Mouse (Mus musculus): ENCODE measurements around the gene Map2k5. TPM values are rescaled to one million over a fixed set of nuclear protein-coding genes. Genes with fewer than 3 reads are reported as not detected.

The Map2k5 gene
- polyA plus RNA-seq, 1 experiment from 2014 or later = 22.8 TPM

DNA sequence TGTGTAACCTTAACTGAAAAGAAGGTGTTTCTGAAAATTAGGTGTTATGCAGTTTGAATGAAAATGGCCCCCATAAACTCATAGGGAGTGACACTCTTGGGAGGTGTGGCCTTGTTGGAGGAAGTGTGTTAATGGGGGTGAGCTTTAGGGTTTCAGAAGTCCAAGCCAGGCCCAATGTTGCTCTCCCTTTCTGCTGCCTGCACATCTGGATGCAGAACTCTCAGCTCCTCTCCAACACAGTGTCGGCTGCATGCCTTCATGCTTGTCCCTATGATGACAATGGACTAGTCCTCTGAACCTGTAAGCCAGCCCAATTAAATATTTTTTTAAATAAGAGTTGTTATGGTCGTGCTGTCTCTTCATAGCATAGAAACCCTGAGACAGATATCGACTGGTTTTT lies 2.6 kb upstream of the Map2k5 start:
- Histone ChIP-seq H3K4me1 (ENCODE audit: control insufficient read depth, insufficient read depth, low read length) (peaks cover 12% of the 10 kb centered on the region), H3K36me3 (ENCODE audit: control insufficient read depth, insufficient read depth, low read length) (no peaks in the 10 kb centered on the region), H3K9ac (ENCODE audit: low read depth, low read length) (no peak overlapping the region), H3K4me3 (ENCODE audit: low read length) (no peak overlapping the region), H3K27me3 (replicated peaks; ENCODE audit: control insufficient read depth, insufficient read depth, low read length) (no peaks in the 10 kb centered on the region), H3K27ac (ENCODE audit: low read length) (no peak overlapping the region), H3K9me3 (ENCODE audit: control insufficient read depth, low read length) (no peaks in the 10 kb centered on the region), H3K4me2 (ENCODE audit: low read depth, low read length) (no peak overlapping the region)
- ATAC-seq = no peak
- 80% methylated on average over 3 of the region's 3 CpGs for WGBS

DNA sequence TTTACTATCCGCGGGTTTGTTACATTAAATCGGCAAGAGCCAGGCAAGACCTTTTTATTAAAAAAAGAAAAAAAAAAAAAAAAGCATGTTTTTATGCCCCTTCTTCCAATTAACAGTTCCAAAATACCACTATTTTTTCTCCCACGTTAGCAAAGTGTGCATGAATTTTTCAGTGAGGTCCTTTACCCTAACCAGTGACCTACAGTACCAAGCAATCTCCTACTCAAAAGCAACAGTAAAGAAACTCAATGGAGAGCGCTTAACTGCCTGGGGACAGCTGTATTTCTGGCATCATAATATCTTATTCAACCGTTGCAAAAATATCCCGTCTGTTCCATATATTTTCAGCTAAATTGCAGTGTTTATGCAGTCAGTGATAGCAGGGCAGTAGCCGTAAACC lies 472 bp upstream of the Map2k5 start:
- H3K27me3 ChIP-seq (replicated peaks; ENCODE audit: control insufficient read depth, insufficient read depth, low read length) = no peaks in the 10 kb centered on the region

DNA sequence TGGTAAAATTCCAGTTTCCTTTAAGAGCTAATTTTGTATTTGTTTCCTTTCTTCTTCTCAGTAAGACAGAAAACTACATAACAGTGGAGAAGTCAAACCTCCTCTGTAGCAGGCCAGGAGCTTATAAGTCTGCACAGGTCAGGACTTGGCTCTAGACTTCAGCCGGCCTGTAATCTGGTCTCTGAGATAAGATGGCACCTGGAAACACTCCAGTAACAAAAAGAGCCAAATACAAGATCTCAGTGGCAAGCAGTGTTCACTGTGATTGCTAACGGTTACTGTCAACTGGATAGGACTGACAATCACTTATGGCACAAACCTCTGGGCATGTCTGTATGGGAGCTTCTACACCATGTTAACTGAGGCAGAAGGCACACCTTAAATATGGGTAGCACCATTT lies 4.4 kb downstream of the Map2k5 start:
- H3K27ac ChIP-seq (ENCODE audit: low read length) = no peak overlapping the region
- 67% methylated on average over 2 of the region's 2 CpGs for WGBS
- H3K9ac ChIP-seq (ENCODE audit: low read depth, low read length) = no peak overlapping the region
- ATAC-seq = no peak
- no peak overlapping the region for H3K4me2 ChIP-seq (ENCODE audit: low read depth, low read length)
- no peaks in the 10 kb centered on the region for H3K36me3 ChIP-seq (ENCODE audit: control insufficient read depth, insufficient read depth, low read length)
- no peaks in the 10 kb centered on the region for H3K27me3 ChIP-seq (replicated peaks; ENCODE audit: control insufficient read depth, insufficient read depth, low read length)
- H3K4me1 ChIP-seq (ENCODE audit: control insufficient read depth, insufficient read depth, low read length) = peaks cover 18% of the 10 kb centered on the region
- H3K9me3 ChIP-seq (ENCODE audit: control insufficient read depth, low read length) = no peaks in the 10 kb centered on the region
- H3K4me3 ChIP-seq (ENCODE audit: low read length) = no peak overlapping the region

More for the DNA sequence above, 472 bp upstream of the Map2k5 start:
- no peak for ATAC-seq
- Histone ChIP-seq H3K4me3 (ENCODE audit: low read length) (peak overlapping the region; percentile 83), H3K9me3 (ENCODE audit: control insufficient read depth, low read length) (no peaks in the 10 kb centered on the region), H3K9ac (ENCODE audit: low read depth, low read length) (peak overlapping the region; percentile 96), H3K4me2 (ENCODE audit: low read depth, low read length) (peak overlapping the region; percentile 64), H3K4me1 (ENCODE audit: control insufficient read depth, insufficient read depth, low read length) (peaks cover 19% of the 10 kb centered on the region), H3K27ac (ENCODE audit: low read length) (peak overlapping the region; percentile 89; the same call in 1 of the 2 replicates), H3K36me3 (ENCODE audit: control insufficient read depth, insufficient read depth, low read length) (no peaks in the 10 kb centered on the region)
- 16% methylated on average over 8 of the region's 8 CpGs for WGBS

DNA sequence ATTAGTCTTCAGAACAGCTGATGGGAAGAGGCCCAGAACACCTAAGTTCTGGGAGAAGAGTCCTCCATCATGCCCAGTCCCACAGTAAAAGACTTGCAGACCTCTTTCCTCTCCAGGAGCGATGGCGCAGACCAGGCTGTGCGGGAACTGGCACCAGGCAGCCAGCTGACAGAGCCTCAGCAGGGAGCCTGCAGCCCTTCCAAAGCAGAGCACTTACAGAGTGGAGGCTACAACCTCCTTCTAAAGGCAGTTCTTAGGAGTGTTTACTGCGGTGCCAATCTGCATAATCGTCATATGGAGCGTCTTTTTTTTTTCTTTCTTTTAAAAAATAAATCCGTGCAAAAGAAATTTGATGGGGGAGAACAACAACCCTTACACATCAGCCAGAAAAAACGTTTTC lies 5.2 kb downstream of the Map2k5 start:
- no peak for ATAC-seq
- H3K4me2 ChIP-seq (ENCODE audit: low read depth, low read length) = no peak overlapping the region
- no peak overlapping the region for H3K4me3 ChIP-seq (ENCODE audit: low read length)
- no peaks in the 10 kb centered on the region for H3K36me3 ChIP-seq (ENCODE audit: control insufficient read depth, insufficient read depth, low read length)
- H3K27ac ChIP-seq (ENCODE audit: low read length) = no peak overlapping the region
- 80% methylated on average over 8 of the region's 8 CpGs for WGBS
- H3K4me1 ChIP-seq (ENCODE audit: control insufficient read depth, insufficient read depth, low read length) = peaks cover 16% of the 10 kb centered on the region
- H3K9me3 ChIP-seq (ENCODE audit: control insufficient read depth, low read length) = no peaks in the 10 kb centered on the region
- no peak overlapping the region for H3K9ac ChIP-seq (ENCODE audit: low read depth, low read length)
- H3K27me3 ChIP-seq (replicated peaks; ENCODE audit: control insufficient read depth, insufficient read depth, low read length) = no peaks in the 10 kb centered on the region

DNA sequence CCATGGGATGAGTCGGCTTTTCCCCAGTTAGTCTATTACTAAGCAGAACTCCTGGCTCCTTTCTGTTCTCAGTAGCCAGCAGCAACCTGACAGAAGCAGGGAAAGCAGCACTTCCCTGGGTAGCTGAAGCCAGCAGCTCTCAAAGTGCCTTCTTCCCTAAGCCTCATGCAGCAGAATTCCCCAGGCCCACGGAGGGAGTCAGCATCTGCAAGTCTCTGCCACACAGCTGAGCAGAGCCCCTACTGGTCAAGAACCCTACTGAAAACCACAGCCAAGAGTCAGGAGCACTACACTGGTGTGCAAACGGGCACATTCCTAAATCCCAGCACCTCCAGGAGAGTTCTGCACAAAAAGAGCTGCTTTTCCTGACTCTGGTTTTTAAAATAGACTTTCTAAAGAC lies 17.3 kb downstream of the Map2k5 start:
- H3K27ac ChIP-seq (ENCODE audit: low read length) = no peak overlapping the region
- ATAC-seq = no peak
- H3K4me3 ChIP-seq (ENCODE audit: low read length) = no peak overlapping the region
- H3K36me3 ChIP-seq (ENCODE audit: control insufficient read depth, insufficient read depth, low read length) = 0 out of 2 replicates have a peak, but pooled peaks cover 4% of the 10 kb centered on the region
- H3K4me1 ChIP-seq (ENCODE audit: control insufficient read depth, insufficient read depth, low read length) = no peaks in the 10 kb centered on the region
- no peaks in the 10 kb centered on the region for H3K27me3 ChIP-seq (replicated peaks; ENCODE audit: control insufficient read depth, insufficient read depth, low read length)
- no peaks in the 10 kb centered on the region; the same call in 1 of the 2 replicates for H3K9me3 ChIP-seq (ENCODE audit: control insufficient read depth, low read length)
- H3K9ac ChIP-seq (ENCODE audit: low read depth, low read length) = no peak overlapping the region
- H3K4me2 ChIP-seq (ENCODE audit: low read depth, low read length) = no peak overlapping the region
- WGBS = 51% methylated on average over 3 of the region's 3 CpGs

DNA sequence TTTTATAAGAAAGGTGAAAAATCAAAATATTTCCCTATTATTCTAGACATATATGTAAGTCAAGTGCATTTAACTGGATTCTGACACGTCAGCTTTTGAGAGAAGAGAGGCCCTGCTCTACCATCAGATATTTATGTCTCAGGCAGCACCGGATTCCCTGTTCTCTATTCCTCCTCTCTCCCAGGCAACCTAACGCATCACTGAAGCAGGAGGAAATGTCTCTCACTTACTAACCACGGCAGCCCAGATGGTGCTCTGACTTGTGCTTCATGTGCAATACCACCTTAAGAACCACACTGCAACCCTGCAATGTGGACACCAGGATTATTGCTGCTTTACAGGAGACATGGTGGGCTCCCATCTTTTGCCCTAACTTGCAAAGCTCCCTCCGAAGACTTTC lies 18.7 kb downstream of the Map2k5 start:
- no peak overlapping the region for H3K9ac ChIP-seq (ENCODE audit: low read depth, low read length)
- peaks cover 1% of the 10 kb centered on the region; the same call in 1 of the 2 replicates for H3K4me1 ChIP-seq (ENCODE audit: control insufficient read depth, insufficient read depth, low read length)
- no peaks in the 10 kb centered on the region for H3K9me3 ChIP-seq (ENCODE audit: control insufficient read depth, low read length)
- H3K4me2 ChIP-seq (ENCODE audit: low read depth, low read length) = no peak overlapping the region
- H3K27ac ChIP-seq (ENCODE audit: low read length) = no peak overlapping the region
- ATAC-seq = no peak
- H3K4me3 ChIP-seq (ENCODE audit: low read length) = no peak overlapping the region
- WGBS = 86% methylated on average over 5 of the region's 5 CpGs
- H3K27me3 ChIP-seq (replicated peaks; ENCODE audit: control insufficient read depth, insufficient read depth, low read length) = no peaks in the 10 kb centered on the region
- H3K36me3 ChIP-seq (ENCODE audit: control insufficient read depth, insufficient read depth, low read length) = no peaks in the 10 kb centered on the region

DNA sequence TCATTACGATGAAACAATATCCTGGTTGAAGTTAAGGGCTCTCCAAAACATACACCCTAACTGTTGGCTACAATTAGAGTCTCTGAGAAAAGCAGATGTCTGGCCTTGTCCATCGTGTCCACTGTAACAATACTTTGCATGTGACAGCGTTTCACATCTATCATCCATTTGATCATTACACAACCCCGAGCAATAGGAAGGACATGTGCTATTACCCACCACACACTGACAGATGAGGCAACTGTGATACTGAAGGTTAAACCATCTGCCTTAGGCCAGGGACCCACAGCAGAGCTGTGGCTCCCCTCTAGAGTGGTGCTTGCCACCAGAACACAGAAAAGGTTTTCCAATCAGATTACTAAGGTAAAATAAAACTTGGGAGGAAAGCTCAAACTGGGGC lies 21.0 kb downstream of the Map2k5 start:
- Histone ChIP-seq H3K27ac (ENCODE audit: low read length) (no peak overlapping the region), H3K4me1 (ENCODE audit: control insufficient read depth, insufficient read depth, low read length) (peaks cover 2% of the 10 kb centered on the region; the same call in 1 of the 2 replicates), H3K4me3 (ENCODE audit: low read length) (no peak overlapping the region), H3K4me2 (ENCODE audit: low read depth, low read length) (no peak overlapping the region), H3K27me3 (replicated peaks; ENCODE audit: control insufficient read depth, insufficient read depth, low read length) (no peaks in the 10 kb centered on the region), H3K9ac (ENCODE audit: low read depth, low read length) (no peak overlapping the region), H3K9me3 (ENCODE audit: control insufficient read depth, low read length) (no peaks in the 10 kb centered on the region), H3K36me3 (ENCODE audit: control insufficient read depth, insufficient read depth, low read length) (no peaks in the 10 kb centered on the region)
- WGBS = 78% methylated on average over 4 of the region's 4 CpGs
- no peak for ATAC-seq

DNA sequence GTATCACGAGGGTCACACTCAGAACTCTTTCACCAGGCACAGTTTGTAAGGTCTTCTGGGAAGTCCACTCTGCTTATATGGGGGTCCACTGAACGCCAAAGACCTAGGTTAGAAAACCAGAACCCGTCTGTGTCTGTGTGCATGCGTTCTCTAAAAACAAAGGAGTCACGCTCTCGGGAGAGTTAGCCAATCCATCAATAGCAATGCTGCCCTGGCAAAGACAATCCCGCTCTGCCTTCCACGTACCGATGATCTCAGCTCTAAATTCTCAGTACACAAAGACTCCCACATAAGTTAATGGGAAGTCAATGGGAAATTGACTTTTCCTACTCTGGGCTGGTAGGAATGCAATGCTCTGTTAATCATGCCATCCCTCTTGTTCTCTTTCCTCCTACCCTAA lies 21.4 kb downstream of the Map2k5 start:
- Histone ChIP-seq H3K27me3 (replicated peaks; ENCODE audit: control insufficient read depth, insufficient read depth, low read length) (no peaks in the 10 kb centered on the region), H3K4me2 (ENCODE audit: low read depth, low read length) (no peak overlapping the region), H3K36me3 (ENCODE audit: control insufficient read depth, insufficient read depth, low read length) (no peaks in the 10 kb centered on the region), H3K27ac (ENCODE audit: low read length) (no peak overlapping the region), H3K9me3 (ENCODE audit: control insufficient read depth, low read length) (no peaks in the 10 kb centered on the region), H3K4me1 (ENCODE audit: control insufficient read depth, insufficient read depth, low read length) (peaks cover 2% of the 10 kb centered on the region; the same call in 1 of the 2 replicates), H3K4me3 (ENCODE audit: low read length) (no peak overlapping the region), H3K9ac (ENCODE audit: low read depth, low read length) (no peak overlapping the region)
- no peak for ATAC-seq
- WGBS = 76% methylated on average over 9 of the region's 9 CpGs

DNA sequence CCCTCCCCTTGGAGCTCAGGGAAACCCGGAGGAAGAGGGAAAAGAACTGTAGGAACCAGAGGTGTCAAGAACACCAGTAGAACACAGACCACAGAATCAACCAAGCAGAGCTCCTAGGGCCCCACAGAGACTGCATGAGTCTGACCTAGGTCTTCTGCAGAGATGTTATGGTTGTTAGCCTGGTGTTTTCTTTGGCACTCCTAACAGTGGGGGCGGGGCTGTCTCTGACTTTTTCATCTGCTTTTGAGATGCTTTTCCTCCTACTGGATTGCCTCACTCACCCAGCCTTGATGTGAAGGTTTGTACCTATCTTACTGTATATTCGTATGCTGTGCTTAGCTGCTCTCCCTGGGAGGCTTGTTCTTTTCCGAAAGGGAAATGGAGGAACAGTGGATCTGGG lies 23.5 kb downstream of the Map2k5 start:
- peaks cover 2% of the 10 kb centered on the region; the same call in 1 of the 2 replicates for H3K4me1 ChIP-seq (ENCODE audit: control insufficient read depth, insufficient read depth, low read length)
- H3K4me2 ChIP-seq (ENCODE audit: low read depth, low read length) = no peak overlapping the region
- no peak overlapping the region for H3K9ac ChIP-seq (ENCODE audit: low read depth, low read length)
- 89% methylated on average over 4 of the region's 4 CpGs for WGBS
- H3K27me3 ChIP-seq (replicated peaks; ENCODE audit: control insufficient read depth, insufficient read depth, low read length) = no peaks in the 10 kb centered on the region
- no peaks in the 10 kb centered on the region for H3K36me3 ChIP-seq (ENCODE audit: control insufficient read depth, insufficient read depth, low read length)
- H3K9me3 ChIP-seq (ENCODE audit: control insufficient read depth, low read length) = no peaks in the 10 kb centered on the region
- no peak overlapping the region for H3K4me3 ChIP-seq (ENCODE audit: low read length)
- no peak overlapping the region for H3K27ac ChIP-seq (ENCODE audit: low read length)
- ATAC-seq = no peak

DNA sequence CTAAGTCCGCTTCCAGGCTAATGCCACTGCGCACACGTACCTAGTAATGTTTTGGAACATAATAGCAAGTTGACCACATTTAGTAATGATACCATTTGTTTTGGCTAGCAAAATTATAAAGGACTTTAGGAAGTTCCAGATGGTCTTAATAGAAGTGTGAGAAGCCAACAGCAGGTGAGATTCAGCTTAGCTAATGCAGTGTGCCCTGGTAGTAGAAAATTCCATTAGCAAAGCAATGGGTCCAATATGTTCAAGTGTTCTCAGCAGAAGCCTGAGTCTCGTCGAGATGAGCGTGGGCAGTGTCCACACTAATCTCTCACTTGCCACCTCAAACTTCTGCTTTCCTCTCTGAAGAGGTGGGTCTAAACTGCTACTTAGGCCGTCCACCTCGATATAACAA lies 27.7 kb downstream of the Map2k5 start:
- no peaks in the 10 kb centered on the region for H3K27me3 ChIP-seq (replicated peaks; ENCODE audit: control insufficient read depth, insufficient read depth, low read length)
- H3K9ac ChIP-seq (ENCODE audit: low read depth, low read length) = no peak overlapping the region
- H3K36me3 ChIP-seq (ENCODE audit: control insufficient read depth, insufficient read depth, low read length) = no peaks in the 10 kb centered on the region
- H3K9me3 ChIP-seq (ENCODE audit: control insufficient read depth, low read length) = no peaks in the 10 kb centered on the region
- no peak overlapping the region for H3K4me2 ChIP-seq (ENCODE audit: low read depth, low read length)
- H3K27ac ChIP-seq (ENCODE audit: low read length) = no peak overlapping the region
- WGBS = 94% methylated on average over 8 of the region's 8 CpGs
- peaks cover 5% of the 10 kb centered on the region; the same call in 1 of the 2 replicates for H3K4me1 ChIP-seq (ENCODE audit: control insufficient read depth, insufficient read depth, low read length)
- no peak overlapping the region for H3K4me3 ChIP-seq (ENCODE audit: low read length)
- no peak for ATAC-seq
